Mouse (Mus musculus): ENCODE data around the gene Ythdf1. TPM values are rescaled to one million over a fixed set of nuclear protein-coding genes. Genes with fewer than 3 reads are reported as not detected.
A peak's percentile ranks its signal among the peaks of the same experiment; 100 is the strongest.

Gene Ythdf1
- total RNA-seq (2021) = 10 to 100 TPM; 58.7 to 62.5 TPM

GRCm38 (mm10) chr2:180920810-180921400 is at the start of gene Ythdf1:
TSS of gene Ythdf1 (minus strand) at chr2:180920949.
- DNase-seq (ENCODE audit: extremely low spot score in 1 of 2, low spot score in 1 of 2) = peak; percentile 94 to 95

GRCm38 (mm10) chr2:180967010-180967763 is 46.4 kb upstream of the Ythdf1 start, which contains the start of gene Arfgap1:
TSS of gene Arfgap1 (plus strand) at chr2:180967225.
- peak; percentile 87 to 89 for DNase-seq (ENCODE audit: extremely low spot score in 1 of 2, low spot score in 1 of 2)

GRCm38 (mm10) chr2:180966092-180966882 is 45.5 kb upstream of the Ythdf1 start:
- no peak for DNase-seq (ENCODE audit: extremely low spot score in 1 of 2, low spot score in 1 of 2)

- DNase-seq (ENCODE audit: extremely low spot score in 1 of 2, low spot score in 1 of 2) = peak; percentile 74 to 80
Measured at GRCm38 (mm10) chr2:180963956-180964355, 43.2 kb upstream of the Ythdf1 start.

GRCm38 (mm10) chr2:180962616-180963308 is 42.0 kb upstream of the Ythdf1 start:
- DNase-seq (ENCODE audit: extremely low spot score in 1 of 2, low spot score in 1 of 2) = no peak

- DNase-seq (ENCODE audit: extremely low spot score in 1 of 2, low spot score in 1 of 2) = no peak
Measured at GRCm38 (mm10) chr2:180960187-180960586, 39.4 kb upstream of the Ythdf1 start.

DNA sequence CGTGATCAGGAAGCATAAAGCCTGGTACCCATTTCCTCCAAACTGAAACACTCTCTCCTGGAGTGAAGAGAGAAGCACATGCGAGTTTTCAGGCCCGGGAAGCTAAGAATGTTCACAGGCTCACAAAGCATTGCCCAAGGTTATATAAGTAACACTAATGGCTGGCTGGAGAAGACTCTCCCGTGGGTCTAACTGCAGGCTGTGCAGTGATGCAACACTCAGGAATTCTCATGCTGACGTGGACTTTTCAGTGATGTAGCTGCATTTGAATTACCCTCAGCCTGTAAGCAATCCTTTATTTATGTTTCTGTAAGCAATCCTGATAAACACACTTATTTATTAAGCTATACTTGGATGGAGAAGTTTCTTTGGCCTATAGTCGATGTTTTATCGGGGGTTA is 38.9 kb upstream of the Ythdf1 start:
- no peak for DNase-seq (ENCODE audit: extremely low spot score in 1 of 2, low spot score in 1 of 2)

- DNase-seq (ENCODE audit: extremely low spot score in 1 of 2, low spot score in 1 of 2) = peak; percentile 36 to 48
Measured at GRCm38 (mm10) chr2:180954061-180955047, 33.6 kb upstream of the Ythdf1 start, which contains the start of gene Nkain4. TSS of gene Nkain4 (minus strand) at chr2:180954699.

- no peak for DNase-seq (ENCODE audit: extremely low spot score in 1 of 2, low spot score in 1 of 2)
Measured at GRCm38 (mm10) chr2:180953638-180954037, 32.9 kb upstream of the Ythdf1 start.

GRCm38 (mm10) chr2:180952731-180953171 is 32.0 kb upstream of the Ythdf1 start:
- DNase-seq (ENCODE audit: extremely low spot score in 1 of 2, low spot score in 1 of 2) = no peak

- no peak for DNase-seq (ENCODE audit: extremely low spot score in 1 of 2, low spot score in 1 of 2)
Measured at GRCm38 (mm10) chr2:180949947-180950346, 29.2 kb upstream of the Ythdf1 start.

GRCm38 (mm10) chr2:180941869-180942268 is 21.1 kb upstream of the Ythdf1 start:
- no peak for DNase-seq (ENCODE audit: extremely low spot score in 1 of 2, low spot score in 1 of 2)

DNA sequence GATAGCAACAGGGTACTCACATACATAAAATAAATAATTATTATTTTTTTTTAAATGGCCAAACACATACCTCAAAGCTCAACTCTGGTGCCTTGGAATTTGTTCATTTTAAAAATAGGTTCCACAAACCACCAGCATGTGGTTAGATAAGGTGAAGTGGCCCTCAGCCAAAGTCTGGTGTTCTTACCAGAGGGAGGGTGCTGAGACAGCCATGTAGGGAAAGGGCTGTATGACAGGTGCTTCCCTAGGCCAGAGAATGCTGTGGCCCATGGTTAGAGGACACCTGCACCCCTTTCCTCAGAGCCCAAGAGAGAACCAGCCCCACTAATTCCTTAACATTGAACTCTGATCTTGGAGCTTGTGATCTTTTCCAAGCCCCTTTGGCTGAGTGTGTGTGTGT is 19.4 kb upstream of the Ythdf1 start:
- no peak for DNase-seq (ENCODE audit: extremely low spot score in 1 of 2, low spot score in 1 of 2)

DNA sequence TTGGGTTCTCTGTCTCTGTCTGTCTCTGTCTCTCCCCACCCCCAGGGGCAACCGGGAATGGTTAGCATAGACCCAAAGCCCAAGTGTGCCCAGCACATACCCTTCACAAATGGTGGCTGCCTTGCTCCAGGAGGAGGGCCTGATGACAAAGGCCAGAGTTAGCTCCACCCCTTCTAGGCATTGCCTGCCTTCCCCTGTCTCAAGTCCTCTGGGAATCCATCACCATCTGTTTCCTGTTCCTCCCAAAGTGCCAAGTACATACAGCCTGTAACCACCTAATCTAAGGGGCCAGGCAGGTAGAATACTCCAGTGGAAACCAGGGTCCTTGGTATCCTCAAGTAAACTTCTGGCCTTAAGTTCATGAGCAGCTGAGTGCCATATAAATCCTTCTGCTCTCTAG is 11.7 kb upstream of the Ythdf1 start:
- DNase-seq (ENCODE audit: extremely low spot score in 1 of 2, low spot score in 1 of 2) = no peak

DNA sequence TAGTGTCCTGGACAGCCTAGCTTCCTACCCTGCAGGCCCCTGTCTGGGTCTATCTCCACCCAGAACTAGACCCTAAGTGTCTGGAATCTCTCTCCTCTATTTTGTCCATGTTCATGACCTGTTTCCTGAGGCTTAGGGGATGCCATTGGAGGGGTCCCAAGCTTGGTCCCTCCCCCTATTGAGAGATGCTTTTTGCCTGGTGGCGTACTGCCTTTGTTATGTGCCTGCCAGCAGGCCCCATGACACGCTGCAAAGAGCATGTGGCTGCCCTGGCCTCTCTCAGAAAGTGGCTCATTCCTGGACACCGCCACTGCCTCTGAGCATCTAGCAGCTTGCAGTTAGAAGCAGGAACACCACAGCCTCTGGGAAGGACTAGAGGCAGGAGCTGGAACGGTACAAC is 8.0 kb upstream of the Ythdf1 start, which contains the start of gene Birc7:
Birc7 (plus strand) TSS at position 301 of the 400 bp plus-strand sequence.
- no peak for DNase-seq (ENCODE audit: extremely low spot score in 1 of 2, low spot score in 1 of 2)

DNA sequence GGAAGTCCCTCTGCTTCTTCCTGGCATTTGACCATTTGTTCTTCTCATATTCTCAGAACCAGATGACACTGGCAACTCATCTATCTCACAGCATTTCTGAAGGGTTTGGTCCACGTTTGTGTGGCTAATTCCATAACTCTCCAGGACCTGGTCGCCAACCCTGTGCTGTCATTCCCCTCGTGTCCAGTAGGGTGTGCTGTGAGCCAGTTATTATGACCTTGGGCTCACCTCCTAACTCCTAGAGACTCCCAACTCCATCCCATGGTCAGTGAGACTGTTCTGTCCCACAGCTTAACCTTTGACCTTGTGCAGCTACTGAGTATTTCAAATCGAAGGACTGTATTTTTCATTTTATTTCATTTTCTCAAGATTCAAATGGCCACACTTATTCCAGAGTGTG is 4.4 kb upstream of the Ythdf1 start:
- peak; percentile 61 to 86 for DNase-seq (ENCODE audit: extremely low spot score in 1 of 2, low spot score in 1 of 2)

DNA sequence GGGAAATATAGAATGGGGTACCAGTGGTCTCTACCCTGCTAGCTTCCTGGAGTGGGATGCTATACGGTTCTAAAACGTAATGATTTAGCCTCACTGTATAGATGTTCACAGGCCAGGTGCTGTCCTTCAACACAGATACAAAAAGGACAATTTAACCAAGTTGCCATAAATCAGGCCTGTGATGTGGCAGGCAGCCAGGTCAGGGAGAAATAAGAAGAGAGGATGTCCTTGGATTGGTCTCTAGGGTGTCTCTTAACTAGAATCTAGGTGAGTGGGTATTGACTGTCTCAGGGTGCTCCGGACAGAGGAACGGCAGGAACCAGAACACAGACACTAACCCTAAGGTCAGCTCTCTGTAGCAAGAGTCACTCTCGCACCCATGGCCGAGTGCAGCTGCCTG is 2.0 kb upstream of the Ythdf1 start:
- no peak for DNase-seq (ENCODE audit: extremely low spot score in 1 of 2, low spot score in 1 of 2)

DNA sequence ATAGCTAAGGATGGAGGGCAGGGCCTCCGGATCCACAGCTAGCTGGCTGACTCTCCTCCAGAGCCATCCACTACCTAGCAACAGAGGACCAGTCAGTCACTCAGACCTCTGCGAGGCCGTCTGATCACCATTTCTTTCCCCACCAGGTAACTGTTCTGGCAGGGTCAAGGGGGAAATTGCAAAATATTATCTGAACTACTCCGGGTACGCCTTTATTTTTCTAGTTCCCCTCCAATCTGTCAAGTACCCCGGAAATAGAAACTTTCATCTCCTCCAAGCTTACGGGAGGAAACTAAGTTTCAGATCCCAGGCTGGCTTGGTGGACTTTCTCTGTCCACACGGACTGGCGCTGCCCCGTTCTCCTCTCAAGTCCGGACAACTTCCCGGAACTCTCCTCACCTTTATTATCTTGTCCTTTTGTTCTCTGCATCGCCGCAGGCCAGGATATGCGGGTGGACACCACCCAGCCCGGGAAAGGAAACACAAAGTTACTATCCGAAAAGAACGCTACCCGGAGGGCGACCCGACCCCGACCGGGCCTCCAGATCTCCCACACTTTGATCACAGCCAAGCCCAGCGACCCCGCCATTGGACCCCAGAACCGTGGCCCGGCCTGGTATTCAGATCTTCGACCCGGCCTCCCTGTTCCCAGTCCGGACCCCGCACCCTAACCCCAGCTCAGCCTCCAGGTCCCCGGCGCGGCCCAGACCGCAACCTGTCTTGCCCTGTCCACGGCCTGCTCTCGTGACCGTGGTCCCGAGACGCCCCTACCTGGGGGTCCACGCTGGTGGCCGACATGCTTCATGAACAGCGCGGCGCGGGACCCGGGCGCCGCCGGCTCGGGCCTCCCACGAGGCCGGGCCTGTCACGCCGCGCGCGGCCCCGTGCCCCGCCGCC is 588 bp downstream of the Ythdf1 start:
- no peak for DNase-seq (ENCODE audit: extremely low spot score in 1 of 2, low spot score in 1 of 2)

Measured in layer of hippocampus, postnatal 25 days (tissue).